Mouse (Mus musculus) adrenal gland, adult 18-20 months (tissue): ENCODE results near the gene Gpbar1. TPM values are rescaled to one million over a fixed set of nuclear protein-coding genes. Genes with fewer than 3 reads are reported as not detected.

Experiments used
- DNase-seq, 2 experiments: peaks; one replicate each; pipeline ENCODE4 v3.0.0; 2021 to 2022; ENCODE audit warnings: low spot score in 2 of 2
- long read RNA-seq, 2 experiments: library from polyadenylated mRNA; stranded (forward); transcript quantifications; one replicate each; pipeline ENCODE4 v2.0.0; 2021
- total RNA-seq, 2 experiments: library from RNA; stranded (reverse); gene quantifications; 1 replicate in 1 of 2; 2 replicates in 1 of 2; pipeline ENCODE4 v1.2.3; 2021

Gene Gpbar1
- total RNA-seq = not detected
- long read RNA-seq, experiment 1 = 0 reads
- long read RNA-seq, experiment 2 = 0 reads

DNA sequence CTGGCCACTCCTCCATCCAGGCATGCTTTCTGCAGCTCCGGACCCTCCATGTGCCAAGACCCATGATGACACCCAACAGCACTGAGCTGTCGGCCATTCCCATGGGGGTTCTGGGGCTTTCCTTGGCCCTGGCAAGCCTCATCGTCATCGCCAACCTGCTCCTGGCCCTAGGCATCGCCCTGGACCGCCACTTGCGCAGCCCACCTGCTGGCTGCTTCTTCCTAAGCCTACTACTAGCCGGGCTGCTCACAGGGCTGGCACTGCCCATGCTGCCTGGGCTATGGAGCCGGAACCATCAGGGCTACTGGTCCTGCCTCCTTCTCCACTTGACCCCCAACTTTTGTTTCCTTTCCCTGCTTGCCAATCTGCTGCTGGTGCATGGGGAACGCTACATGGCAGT is at the start of gene Gpbar1:
TSS of gene Gpbar1 (plus strand) at position 13 of the 400 bp plus-strand sequence.
- no peak for DNase-seq

DNA sequence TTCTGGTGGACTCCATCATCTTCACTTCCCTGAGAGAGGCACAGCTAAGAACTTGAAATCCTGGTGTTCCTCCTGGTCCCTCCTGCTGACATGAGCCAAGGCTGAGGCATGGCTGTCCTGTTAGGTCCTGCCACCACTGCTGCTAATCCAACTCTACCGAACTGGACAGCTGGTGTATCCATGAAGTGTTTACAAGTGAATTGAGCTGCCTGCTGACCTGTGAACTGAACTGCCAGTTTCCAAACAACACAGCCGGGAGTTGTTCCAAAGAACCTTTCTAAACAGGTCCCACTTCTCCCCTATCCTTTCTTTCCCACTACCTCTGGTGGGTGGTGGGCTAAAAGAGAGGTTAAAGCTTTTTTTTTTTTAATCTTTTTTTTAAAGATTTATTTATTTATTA is 48.4 kb upstream of the Gpbar1 start:
- DNase-seq = no peak

DNA sequence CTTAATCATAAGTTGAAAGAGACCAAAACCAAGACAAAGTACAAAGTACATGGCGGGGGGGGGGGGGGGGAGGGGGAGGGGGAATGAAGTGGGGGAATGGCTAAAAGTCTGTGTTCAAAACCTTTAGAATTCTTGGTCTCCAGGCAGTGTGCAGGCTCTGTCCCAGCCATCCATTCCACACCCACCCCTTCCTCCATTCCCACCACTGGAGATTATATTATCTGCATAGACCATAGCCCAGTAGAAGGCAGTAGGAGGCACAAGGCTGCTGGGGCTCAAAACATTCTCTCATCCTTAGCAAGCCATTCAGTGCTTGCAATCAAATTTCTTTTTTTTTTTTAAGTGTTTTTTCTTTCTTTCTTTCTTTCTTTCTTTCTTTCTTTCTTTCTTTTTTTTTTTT is 47.4 kb upstream of the Gpbar1 start:
- DNase-seq = no peak

DNA sequence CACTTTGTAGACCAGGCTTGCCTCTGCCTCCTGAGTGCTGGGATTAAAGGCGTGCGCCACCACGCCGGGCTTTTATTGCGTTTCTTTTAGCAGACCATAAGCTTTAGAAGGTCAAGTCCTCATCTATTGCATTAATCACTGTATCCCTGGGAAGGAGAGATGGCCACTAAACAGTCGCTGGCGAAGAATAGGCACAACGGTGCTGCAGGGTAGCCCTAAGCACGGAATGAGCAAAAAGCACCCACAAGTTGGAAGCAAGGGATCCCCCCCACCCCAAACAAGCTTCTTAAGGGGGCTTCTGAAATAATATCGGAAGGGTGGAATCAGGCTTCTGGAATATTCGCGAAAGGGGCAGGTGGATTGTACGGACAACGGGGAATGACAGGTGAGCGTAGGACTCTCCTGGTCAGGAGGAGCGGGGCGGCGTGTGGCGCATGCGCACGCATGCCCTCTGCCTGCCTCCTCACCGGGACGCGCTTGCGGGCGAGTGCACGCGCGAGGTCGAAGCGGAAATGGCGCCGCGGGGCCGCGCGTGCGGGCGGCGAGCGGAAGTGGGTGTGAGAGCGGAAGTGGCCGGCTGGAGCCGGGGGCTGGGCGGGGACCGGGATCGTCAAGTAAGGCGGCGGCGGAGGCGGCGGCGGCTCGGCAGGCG is 42.3 kb upstream of the Gpbar1 start, which contains the start of gene Arpc2:
TSS of gene Arpc2 (plus strand) at position 147 of the 652 bp plus-strand sequence.
- DNase-seq = peak; percentile 97 to 99

DNA sequence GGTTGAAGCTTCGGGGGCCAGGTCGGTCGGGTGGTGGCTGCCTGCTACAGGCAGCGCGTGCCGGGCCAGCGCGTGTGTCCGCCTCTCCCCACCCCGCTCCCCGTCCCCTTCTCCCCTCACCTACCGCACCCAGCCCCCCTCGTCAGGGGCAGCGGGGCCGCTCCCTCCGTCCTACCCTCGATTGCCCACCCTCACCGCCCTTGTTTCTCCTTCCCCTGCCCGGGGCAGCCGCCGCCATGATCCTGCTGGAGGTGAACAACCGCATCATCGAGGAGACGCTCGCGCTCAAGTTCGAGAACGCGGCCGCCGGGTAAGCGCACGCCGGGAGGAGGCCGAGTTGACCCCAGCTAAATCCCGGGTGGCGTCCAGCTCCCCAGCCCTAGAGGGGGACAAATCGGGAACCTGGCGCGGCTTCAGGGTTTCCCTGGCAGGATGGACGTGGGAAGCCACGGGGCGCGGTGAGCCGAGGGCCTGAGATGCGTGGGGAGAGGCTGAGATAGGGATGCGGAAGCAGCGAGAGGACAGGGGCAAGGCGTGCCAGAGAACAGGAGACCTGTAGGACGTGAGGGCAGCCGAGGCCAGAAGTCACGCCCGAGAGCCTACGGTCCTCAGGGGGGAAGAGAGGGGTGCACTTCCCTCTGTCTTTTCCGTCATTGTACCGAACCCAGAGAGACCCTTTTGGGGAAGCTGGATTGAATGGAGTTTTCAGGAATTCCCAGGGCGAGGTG is 41.6 kb upstream of the Gpbar1 start:
- peak in 1 of 2 experiments; percentile 33 for DNase-seq

DNA sequence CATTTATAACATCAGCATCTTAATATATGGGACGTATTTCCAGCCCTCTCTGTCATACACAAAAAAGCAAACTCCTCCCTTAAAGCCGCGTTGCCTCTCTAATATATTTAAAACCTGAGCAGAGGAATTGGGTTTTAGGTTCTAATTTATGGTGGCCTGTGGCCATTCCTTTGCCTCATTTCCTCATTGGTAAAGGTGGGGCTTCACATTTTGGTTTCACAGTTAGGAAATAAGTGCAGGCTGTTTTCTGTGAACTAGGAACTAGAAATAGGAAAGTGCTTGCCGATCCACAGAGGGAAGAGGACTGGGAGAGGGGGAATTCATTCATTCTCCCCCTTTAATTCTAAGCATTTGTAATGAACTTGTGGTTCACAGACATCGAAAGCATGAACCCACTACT is 40.7 kb upstream of the Gpbar1 start:
- no peak for DNase-seq

DNA sequence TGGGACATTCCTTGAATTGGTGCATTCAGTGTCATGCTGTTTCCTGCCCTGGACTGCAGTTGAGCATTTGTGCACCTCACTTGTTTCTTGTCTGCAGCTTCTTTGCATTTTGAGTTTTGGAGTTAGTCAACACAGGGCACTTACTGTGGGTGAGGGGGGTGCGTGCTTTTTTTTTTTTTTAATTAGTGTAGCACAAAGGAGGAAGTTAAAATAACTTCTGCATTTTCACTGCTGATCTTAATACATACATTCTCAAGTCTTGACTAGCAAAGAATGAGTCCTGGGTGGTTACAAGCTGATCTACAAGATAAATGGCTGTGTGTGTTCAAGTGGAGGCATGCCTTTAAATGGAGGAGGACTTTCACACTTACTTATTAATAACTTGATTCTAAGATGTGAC is 40.2 kb upstream of the Gpbar1 start:
- DNase-seq = no peak

DNA sequence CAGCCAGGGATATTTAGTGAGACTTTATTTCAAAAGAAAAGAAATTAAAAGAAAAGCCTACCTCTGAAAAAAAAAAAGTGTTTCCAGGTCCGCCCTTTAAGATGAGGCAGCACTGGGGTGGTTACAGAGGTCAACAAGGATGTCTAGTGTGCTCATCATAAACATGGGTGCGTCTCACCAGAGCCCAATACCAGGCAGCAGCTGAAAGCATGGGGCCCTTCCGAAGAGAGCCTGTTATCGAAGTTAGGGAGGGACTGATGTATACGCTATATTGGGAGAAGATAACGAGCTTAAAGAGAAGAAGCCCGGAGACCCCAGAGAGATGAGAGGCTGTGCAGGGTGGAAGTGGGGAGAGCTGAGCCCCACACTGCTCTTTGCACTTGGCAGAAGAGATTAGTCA is 39.2 kb upstream of the Gpbar1 start:
- DNase-seq = no peak

DNA sequence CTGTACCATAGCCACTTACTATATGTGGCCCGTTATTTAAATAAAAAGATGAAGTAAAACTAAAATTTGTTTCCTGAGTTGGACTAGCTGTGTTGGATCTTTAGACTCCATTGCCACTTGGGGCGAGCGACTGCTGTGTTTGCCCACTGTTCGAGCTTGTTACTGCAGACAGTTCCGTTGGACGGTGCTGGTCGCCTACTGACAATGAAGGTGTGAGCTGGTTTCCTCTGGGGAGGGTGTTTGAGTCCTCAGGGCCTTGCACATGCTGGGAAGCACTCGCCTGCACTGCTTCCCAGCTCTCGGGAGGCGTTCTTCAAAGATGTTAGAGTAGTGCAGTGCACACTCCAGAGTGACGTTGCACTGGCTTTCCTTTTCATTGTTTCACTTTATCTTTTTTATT is 38.7 kb upstream of the Gpbar1 start:
- no peak for DNase-seq

DNA sequence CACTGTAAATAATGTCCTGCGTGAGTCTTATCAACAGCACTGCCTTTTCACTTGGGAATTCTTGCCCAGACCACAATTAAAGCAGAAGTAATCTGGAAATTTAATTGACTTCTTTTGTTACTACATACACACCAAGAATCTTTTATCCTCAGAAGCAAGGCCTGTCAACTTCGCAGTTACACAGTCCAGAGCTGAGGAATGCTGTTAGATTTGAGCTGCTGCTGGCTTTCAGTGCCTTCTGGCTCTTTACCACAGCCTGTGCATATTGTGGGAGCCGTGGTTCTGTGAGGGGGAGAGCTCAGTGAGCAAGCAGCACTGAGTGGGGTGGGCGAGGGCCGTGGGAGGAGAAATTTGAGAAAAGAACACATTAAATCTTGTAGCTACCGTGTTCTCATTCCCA is 38.0 kb upstream of the Gpbar1 start:
- DNase-seq = no peak

DNA sequence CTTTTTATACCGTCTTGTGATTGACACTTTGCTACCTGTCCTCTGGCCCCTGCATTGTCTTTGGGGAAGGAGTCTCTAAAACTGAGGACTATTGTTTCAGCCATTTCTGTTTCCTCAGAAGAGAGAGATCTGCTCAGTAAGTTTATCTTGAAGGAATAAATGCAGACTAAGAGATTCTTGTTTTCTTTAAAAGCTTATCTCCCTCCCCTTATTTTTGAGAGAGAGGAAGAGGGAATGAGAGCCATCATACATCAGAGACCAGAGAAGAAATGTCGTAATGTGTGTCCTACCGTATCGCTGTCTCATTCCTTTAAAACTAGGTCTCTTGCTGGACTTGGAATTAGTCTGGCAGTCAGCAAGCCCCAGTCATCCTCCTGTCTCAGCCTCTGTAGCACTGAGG is 37.5 kb upstream of the Gpbar1 start:
- no peak for DNase-seq

DNA sequence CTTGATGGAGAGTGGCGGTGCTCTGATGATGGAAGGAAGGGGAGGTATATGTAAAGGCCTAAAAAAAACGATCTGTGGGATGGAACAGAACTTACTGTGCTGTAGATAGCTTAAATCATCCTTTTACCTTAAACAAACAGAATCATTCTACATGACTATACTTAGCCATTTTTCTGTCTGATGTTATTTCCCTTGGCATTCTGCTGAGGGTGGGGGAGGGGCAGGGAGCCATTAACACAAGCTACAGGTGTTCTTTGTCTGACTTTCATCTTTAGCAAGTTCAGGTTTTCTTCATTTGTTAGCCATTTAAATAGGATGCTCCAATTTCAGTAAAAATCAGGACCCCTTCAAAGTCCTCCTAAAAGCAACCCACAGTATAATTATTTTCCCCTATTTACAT is 32.8 kb upstream of the Gpbar1 start:
- no peak for DNase-seq

DNA sequence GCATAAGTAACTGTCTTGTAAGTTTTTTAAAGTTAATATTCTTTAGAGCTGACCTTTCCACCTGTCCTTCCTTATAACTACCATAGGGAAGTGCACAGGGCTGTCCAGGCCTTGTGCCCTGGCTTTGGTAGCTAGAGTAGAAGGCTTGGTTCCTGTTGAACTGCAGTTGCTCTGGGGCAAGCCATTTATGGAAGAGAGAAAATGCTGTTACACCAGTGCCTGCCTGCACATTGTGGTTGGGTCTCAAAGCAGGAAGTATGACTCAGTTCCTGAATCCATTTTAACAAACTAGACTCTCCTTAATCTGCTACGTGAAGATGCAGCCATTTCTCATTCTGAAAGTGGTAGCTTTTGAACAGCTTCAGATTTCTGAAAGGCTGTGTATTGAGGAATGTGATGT is 29.6 kb upstream of the Gpbar1 start:
- DNase-seq = no peak

DNA sequence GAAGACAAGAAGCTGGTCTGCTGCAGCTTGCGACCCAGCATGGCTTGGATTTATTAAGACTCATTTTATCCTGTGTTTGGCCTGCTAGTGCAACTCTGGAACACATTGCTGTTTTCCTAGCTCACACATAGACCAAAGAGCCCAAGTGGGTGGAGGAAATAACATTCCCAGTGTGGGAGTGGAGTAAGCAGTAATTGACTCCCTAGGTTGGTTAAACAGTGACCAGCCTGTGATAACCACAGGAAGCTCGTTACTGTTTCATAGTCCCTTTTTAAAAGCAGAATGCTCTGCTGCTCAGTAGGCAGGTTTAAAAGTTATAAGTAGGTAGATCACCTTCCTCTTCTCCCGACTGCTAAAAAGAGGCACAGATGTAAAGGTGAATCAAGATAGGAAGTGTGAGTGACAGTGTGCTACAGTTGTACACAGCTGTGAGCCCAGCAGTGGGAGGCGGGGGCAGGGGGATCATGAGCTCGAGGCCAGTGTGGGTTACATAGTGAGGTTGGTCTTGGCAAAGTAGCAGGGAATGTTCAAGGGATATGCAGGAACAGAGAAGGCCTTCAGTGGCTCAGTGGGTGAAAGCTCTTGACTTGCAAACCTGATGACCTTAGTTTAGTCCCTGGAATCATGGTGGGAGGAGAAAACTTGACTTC is 28.9 kb upstream of the Gpbar1 start:
- no peak for DNase-seq

DNA sequence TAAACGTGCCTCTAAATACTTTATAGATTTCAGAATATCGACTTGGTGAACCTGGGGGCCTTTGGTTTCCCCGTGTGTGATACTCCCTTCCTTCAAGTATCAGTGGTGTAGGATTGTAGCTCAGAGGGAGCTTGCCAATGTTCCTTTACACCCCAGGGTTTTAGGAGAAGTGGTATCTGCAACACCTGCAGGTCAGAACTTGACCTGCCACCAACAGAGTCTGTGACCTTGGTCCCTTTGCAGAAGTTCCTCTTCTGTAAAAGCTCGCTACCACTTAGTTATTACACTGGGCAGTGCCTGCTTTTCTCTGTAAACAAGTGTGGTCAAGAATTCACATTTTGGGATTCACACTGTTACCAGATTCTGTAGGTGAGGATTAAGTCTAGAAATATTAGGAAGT is 28.3 kb upstream of the Gpbar1 start:
- DNase-seq = no peak

DNA sequence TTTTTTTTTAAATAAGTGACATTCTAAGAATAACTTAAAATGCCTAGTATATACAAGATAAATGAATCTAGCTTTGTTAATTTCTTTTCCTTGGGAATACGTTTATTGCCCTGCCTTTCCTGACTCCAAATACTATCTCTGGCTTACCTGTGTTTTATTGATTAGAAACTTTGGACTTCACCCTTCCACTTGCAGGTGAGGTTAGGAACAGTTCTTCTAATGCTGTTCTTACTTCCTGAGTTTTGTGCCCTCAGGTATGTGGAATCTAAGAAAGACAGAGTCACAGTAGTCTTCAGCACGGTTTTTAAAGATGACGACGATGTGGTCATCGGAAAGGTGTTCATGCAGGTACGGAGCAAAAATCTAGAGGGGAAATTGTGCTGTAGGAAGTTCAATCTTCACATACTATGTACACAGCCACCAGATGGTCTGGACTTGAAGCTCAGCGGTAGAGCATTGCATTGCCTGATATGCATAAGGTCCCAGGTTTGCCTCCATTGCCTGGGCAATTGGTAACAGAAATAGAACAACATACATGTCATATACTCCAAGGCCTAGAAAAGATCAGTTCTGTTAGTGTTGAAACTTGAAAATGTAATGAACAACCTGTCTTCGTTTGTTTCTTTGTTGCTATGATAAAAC is 22.5 kb upstream of the Gpbar1 start:
- DNase-seq = no peak

DNA sequence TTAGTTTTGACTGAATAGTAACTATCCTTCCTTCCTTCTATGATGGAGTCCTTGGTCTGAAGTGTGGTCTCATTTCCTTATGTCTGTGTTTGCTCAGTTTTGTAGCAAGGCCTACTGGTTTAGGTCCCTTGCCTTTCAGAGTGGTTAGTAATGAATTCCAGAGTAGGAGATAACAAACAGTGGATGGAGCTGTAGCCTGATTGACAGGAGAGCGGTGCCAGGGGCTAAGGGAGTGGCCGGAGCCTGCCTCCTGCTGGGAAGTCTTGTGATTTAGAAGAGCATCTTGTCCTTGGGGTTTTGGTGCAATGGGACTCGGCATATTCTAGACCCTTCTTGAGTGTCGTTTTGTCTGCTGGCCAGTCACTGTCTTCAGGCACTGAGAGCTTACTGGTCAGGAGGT is 21.6 kb upstream of the Gpbar1 start:
- DNase-seq = no peak

DNA sequence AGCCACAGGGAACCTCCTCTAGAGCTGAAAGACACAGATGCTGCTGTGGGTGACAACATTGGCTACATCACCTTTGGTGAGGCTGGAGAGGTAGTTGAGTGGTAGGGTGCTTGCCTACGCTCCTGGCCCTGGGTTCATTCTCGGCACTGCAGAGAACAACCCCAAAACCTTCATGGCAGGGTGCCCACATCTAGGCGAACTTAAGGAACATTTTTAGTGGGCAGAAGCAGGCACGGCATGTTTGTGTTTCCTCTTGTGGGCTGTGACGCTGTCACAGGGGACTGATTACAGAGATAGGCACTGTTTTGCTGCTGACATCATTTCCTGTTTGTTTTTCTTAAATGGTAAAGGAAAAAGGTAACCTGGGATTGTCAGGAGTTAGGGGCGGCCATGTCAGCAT is 15.8 kb upstream of the Gpbar1 start:
- DNase-seq = no peak

DNA sequence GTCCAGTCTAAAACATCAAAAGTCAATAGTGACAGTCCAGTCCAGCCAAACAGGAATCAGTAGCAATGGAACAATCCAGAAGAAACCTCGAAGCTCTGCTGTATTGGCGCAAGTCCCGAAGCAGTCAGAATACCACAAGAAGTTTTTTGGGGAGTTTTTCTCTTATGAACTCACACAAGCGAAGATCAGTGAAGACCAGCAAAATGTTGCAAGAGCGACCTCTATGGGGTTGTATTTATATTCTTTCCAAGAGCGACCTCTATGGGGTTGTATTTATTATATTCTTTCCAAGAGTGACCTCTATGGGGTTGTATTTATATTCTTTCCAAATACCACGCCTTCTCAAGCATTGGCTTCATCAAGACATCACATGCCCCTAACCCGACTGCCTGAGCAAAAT is 9.6 kb upstream of the Gpbar1 start:
- DNase-seq = no peak

DNA sequence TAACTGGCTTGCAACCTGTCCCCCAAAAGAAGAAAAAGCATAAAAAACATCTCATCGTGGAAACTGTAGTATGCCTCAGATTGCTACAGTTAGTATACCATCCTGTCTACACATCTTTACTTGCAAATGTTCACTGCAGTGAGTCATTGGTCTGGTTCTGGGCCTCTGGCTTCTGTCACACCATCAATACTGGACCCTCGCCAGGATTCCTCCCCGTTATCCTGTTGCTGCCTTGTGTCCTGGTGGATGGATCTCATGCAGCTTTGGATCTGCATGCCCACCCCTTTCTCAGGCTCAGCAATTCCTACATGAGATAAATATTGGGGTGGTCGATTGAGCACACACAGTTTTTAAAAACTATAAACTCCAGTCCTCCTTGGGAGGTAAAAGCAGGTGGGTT is 6.7 kb upstream of the Gpbar1 start:
- DNase-seq = no peak

DNA sequence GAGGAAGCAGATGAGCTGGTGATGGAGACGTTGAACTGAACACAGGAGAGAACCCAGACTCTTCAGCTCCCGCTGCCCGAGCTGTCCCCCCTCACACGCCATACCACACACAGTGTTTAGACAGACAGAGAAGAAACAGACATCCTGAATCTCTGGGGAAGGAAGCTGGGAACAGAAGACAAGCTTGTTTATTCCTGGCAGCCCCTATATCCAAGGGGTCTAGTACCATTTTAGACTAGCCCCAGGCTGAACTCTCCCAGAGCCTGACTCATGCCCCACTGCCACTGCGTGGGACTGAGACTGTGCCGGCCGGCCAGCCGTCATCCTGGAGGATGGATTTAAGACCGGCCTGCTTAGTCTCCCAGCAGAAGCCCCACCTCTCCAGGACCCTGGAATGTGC is 3.3 kb upstream of the Gpbar1 start:
- DNase-seq = no peak

DNA sequence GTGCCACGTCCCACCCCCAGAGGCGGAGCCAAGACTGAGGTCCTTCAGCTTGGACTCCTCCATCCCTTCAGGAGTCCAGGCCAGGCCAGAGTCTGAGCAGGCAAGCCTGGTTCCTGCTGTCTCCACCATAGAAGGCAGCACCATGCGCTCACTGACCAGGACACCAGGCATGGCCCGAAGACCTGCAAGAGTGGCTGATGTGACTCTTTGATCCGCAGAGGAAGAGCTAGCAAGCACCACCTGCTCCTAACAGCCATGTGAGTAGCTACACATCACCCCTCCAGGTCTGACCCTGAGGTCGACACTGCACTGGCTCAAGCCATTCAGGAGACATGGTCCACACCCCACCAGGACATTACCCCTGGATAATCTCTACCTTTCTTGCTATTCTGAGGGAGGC is 1.3 kb upstream of the Gpbar1 start:
- DNase-seq = no peak
